Mouse (Mus musculus): Measurements from ENCODE around the gene Rpl18. TPM values are rescaled to one million over a fixed set of nuclear protein-coding genes. Genes with fewer than 3 reads are reported as not detected.

Rpl18 gene
- polyA plus RNA-seq, 1 experiment from 2014 or later: 573 TPM

GRCm38 (mm10) chr7:45685811-45686210, 29.4 kb upstream of the Rpl18 start:
- ATAC-seq (ENCODE audit: low FRiP score): no peak
- Histone ChIP-seq H3K9me3 (replicated peaks) (no peaks in the 10 kb centered on the region), H3K9ac (replicated peaks) (no peak overlapping the region), H3K4me2 (no peak overlapping the region), H3K4me3 (replicated peaks) (no peak overlapping the region), H3K36me3 (no peaks in the 10 kb centered on the region), H3K4me1 (peaks cover 12% of the 10 kb centered on the region), H3K27me3 (replicated peaks) (no peaks in the 10 kb centered on the region), H3K27ac (replicated peaks) (no peak overlapping the region)
- whole genome bisulfite sequencing: 67% methylated on average over 10 of the region's 10 CpGs

GRCm38 (mm10) chr7:45686841-45687240, 28.4 kb upstream of the Rpl18 start:
- Histone ChIP-seq H3K9me3 (replicated peaks) (no peaks in the 10 kb centered on the region), H3K36me3 (no peaks in the 10 kb centered on the region), H3K4me3 (replicated peaks) (no peak overlapping the region), H3K27me3 (replicated peaks) (no peaks in the 10 kb centered on the region), H3K4me1 (peaks cover 12% of the 10 kb centered on the region), H3K4me2 (no peak overlapping the region), H3K27ac (replicated peaks) (no peak overlapping the region), H3K9ac (replicated peaks) (no peak overlapping the region)
- WGBS: 66% methylated on average over 3 of the region's 3 CpGs
- ATAC-seq (ENCODE audit: low FRiP score): no peak

- peaks cover 6% of the 10 kb centered on the region for H3K4me1 ChIP-seq
- WGBS: 55% methylated on average over 6 of the region's 6 CpGs
- ATAC-seq (ENCODE audit: low FRiP score): no peak
These were observed 26.2 kb upstream of the Rpl18 start for GRCm38 (mm10) chr7:45689099-45689498.

GRCm38 (mm10) chr7:45689800-45690199, 25.5 kb upstream of the Rpl18 start:
- ATAC-seq (ENCODE audit: low FRiP score): no peak
- 86% methylated on average over 11 of the region's 11 CpGs for WGBS
- no peaks in the 10 kb centered on the region for H3K27me3 ChIP-seq (replicated peaks)
- no peak overlapping the region for H3K4me3 ChIP-seq (replicated peaks)
- no peaks in the 10 kb centered on the region for H3K36me3 ChIP-seq
- H3K4me2 ChIP-seq: no peak overlapping the region
- no peak overlapping the region for H3K27ac ChIP-seq (replicated peaks)
- peaks cover 6% of the 10 kb centered on the region for H3K4me1 ChIP-seq
- no peaks in the 10 kb centered on the region for H3K9me3 ChIP-seq (replicated peaks)
- H3K9ac ChIP-seq (replicated peaks): no peak overlapping the region

More at GRCm38 (mm10) chr7:45689099-45689498, 26.2 kb upstream of the Rpl18 start:
- Histone ChIP-seq H3K9me3 (replicated peaks) (no peaks in the 10 kb centered on the region), H3K27ac (replicated peaks) (no peak overlapping the region), H3K27me3 (replicated peaks) (no peaks in the 10 kb centered on the region), H3K36me3 (no peaks in the 10 kb centered on the region), H3K4me3 (replicated peaks) (no peak overlapping the region), H3K9ac (replicated peaks) (no peak overlapping the region), H3K4me2 (no peak overlapping the region)

- Histone ChIP-seq H3K9ac (replicated peaks) (no peak overlapping the region), H3K4me2 (no peak overlapping the region), H3K4me1 (no peaks in the 10 kb centered on the region), H3K9me3 (replicated peaks) (no peaks in the 10 kb centered on the region), H3K4me3 (replicated peaks) (no peak overlapping the region), H3K27me3 (replicated peaks) (no peaks in the 10 kb centered on the region), H3K36me3 (no peaks in the 10 kb centered on the region), H3K27ac (replicated peaks) (no peak overlapping the region)
- no peak for ATAC-seq (ENCODE audit: low FRiP score)
- 92% methylated on average over 2 of the region's 2 CpGs for WGBS
These were observed 22.9 kb upstream of the Rpl18 start for GRCm38 (mm10) chr7:45692364-45692763.

GRCm38 (mm10) chr7:45693921-45694591, 21.2 kb upstream of the Rpl18 start, which contains the start of gene Sec1:
Gene Sec1 (minus strand): TSS chr7:45694402.
- H3K9me3 ChIP-seq (replicated peaks): no peaks in the 10 kb centered on the region
- ATAC-seq (ENCODE audit: low FRiP score): no peak
- H3K4me1 ChIP-seq: peaks cover 4% of the 10 kb centered on the region; the same call in 1 of the 2 replicates
- H3K9ac ChIP-seq (replicated peaks): no peak within 1 kb of the TSS
- no peak within 1 kb of the TSS for H3K27ac ChIP-seq (replicated peaks)
- H3K27me3 ChIP-seq (replicated peaks): 0 out of 2 replicates have a peak, but pooled peaks cover 5% of the 10 kb centered on the region
- no peak within 1 kb of the TSS for H3K4me3 ChIP-seq (replicated peaks)
- H3K36me3 ChIP-seq: no peaks in the 10 kb centered on the region
- WGBS: 88% methylated on average over 50 of the region's 50 CpGs
- no peak within 1 kb of the TSS for H3K4me2 ChIP-seq

GRCm38 (mm10) chr7:45695098-45695497, 20.2 kb upstream of the Rpl18 start:
- H3K9me3 ChIP-seq (replicated peaks): no peaks in the 10 kb centered on the region
- 0 out of 2 replicates have a peak, but pooled peaks cover 5% of the 10 kb centered on the region for H3K27me3 ChIP-seq (replicated peaks)
- H3K36me3 ChIP-seq: no peaks in the 10 kb centered on the region
- H3K4me1 ChIP-seq: peaks cover 14% of the 10 kb centered on the region
- H3K4me3 ChIP-seq (replicated peaks): no peak overlapping the region
- WGBS: 7% methylated on average over 6 of the region's 6 CpGs
- no peak overlapping the region for H3K27ac ChIP-seq (replicated peaks)
- no peak for ATAC-seq (ENCODE audit: low FRiP score)
- no peak overlapping the region for H3K4me2 ChIP-seq
- no peak overlapping the region for H3K9ac ChIP-seq (replicated peaks)

GRCm38 (mm10) chr7:45697894-45698293, 17.4 kb upstream of the Rpl18 start:
- H3K4me1 ChIP-seq: peaks cover 38% of the 10 kb centered on the region
- no peaks in the 10 kb centered on the region for H3K36me3 ChIP-seq
- H3K9ac ChIP-seq (replicated peaks): no peak overlapping the region
- WGBS: 85% methylated on average over 6 of the region's 7 CpGs
- no peak for ATAC-seq (ENCODE audit: low FRiP score)
- H3K4me2 ChIP-seq: no peak overlapping the region
- H3K27me3 ChIP-seq (replicated peaks): 0 out of 2 replicates have a peak, but pooled peaks cover 5% of the 10 kb centered on the region
- H3K9me3 ChIP-seq (replicated peaks): no peaks in the 10 kb centered on the region
- H3K27ac ChIP-seq (replicated peaks): no peak overlapping the region
- no peak overlapping the region for H3K4me3 ChIP-seq (replicated peaks)

- Histone ChIP-seq H3K9ac (replicated peaks) (peak within 1 kb of the TSS; percentile 80), H3K27me3 (replicated peaks) (0 out of 2 replicates have a peak, but pooled peaks cover 5% of the 10 kb centered on the region), H3K36me3 (no peaks in the 10 kb centered on the region), H3K4me1 (peaks cover 51% of the 10 kb centered on the region), H3K9me3 (replicated peaks) (no peaks in the 10 kb centered on the region), H3K27ac (replicated peaks) (peak within 1 kb of the TSS; percentile 81), H3K4me2 (peak within 1 kb of the TSS; percentile 96), H3K4me3 (replicated peaks) (peak within 1 kb of the TSS; percentile 58)
- under 1% methylated on average over 36 of the region's 36 CpGs for WGBS
- peak; percentile 6 for ATAC-seq (ENCODE audit: low FRiP score)
These were observed 15.6 kb upstream of the Rpl18 start, which contains the start of gene Car11 for GRCm38 (mm10) chr7:45699523-45700141. Gene Car11 (plus strand): TSS chr7:45699843.

- 0 out of 2 replicates have a peak, but pooled peaks have one; percentile 1 for ATAC-seq (ENCODE audit: low FRiP score)
- 0 out of 2 replicates have a peak, but pooled peaks cover 5% of the 10 kb centered on the region for H3K27me3 ChIP-seq (replicated peaks)
- peaks cover 55% of the 10 kb centered on the region for H3K4me1 ChIP-seq
- H3K4me2 ChIP-seq: peak overlapping the region; percentile 96
- H3K9ac ChIP-seq (replicated peaks): peak overlapping the region; percentile 80
- H3K36me3 ChIP-seq: no peaks in the 10 kb centered on the region
- H3K9me3 ChIP-seq (replicated peaks): no peaks in the 10 kb centered on the region
- under 1% methylated on average over 20 of the region's 20 CpGs for WGBS
- peak overlapping the region; percentile 81 for H3K27ac ChIP-seq (replicated peaks)
- peak overlapping the region; percentile 58 for H3K4me3 ChIP-seq (replicated peaks)
These were observed 14.8 kb upstream of the Rpl18 start for GRCm38 (mm10) chr7:45700301-45701015.

GRCm38 (mm10) chr7:45701072-45701471, 14.2 kb upstream of the Rpl18 start:
- ATAC-seq (ENCODE audit: low FRiP score): no peak
- Histone ChIP-seq H3K4me1 (peaks cover 61% of the 10 kb centered on the region), H3K9me3 (replicated peaks) (no peaks in the 10 kb centered on the region), H3K27me3 (replicated peaks) (0 out of 2 replicates have a peak, but pooled peaks cover 5% of the 10 kb centered on the region), H3K27ac (replicated peaks) (peak overlapping the region; percentile 81; the same call in 1 of the 2 replicates), H3K4me2 (peak overlapping the region; percentile 96), H3K4me3 (replicated peaks) (peak overlapping the region; percentile 58), H3K36me3 (no peaks in the 10 kb centered on the region), H3K9ac (replicated peaks) (peak overlapping the region; percentile 80)
- WGBS: 26% methylated on average over 11 of the region's 11 CpGs
